Mouse (Mus musculus) megakaryocyte, embryonic 14.5 days (primary cell): Measurements from ENCODE around the gene Dclk3.

Source experiments
- FLI1 ChIP-seq: IDR thresholded peaks from 2 replicates; pipeline ENCODE4 v1.6.1; 2012; ENCODE audit warnings: low read length, inconsistent platforms, mixed read lengths
- GATA1 ChIP-seq: IDR thresholded peaks from 3 replicates; pipeline ENCODE4 v1.6.1; 2012; ENCODE audit warnings: mixed read lengths, low read length, inconsistent platforms, borderline replicate concordance

DNA sequence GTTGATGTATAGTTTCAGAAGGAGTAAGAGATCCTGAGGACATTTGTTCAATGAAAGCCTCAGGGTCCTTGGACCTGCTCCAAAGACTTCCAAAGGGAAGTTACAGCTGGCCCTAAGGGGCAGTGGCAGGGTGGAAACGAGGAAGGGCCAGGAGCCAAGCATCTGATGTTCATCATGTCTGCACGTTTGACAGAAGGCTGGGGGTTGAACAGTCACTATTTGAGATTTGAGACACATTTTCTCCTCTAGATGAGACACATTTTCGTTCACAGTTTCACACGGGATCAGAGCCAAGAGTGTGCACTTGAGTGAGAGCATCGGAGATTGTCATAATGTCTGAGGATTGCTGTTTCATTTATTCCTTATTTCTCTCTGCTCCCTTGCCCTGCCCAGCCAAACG lies 30.9 kb upstream of the Dclk3 start:
- TF ChIP-seq GATA1 (no peak), FLI1 (no peak)
